Mouse (Mus musculus): ENCODE results near the gene Fam50b. TPM values are rescaled to one million over a fixed set of nuclear protein-coding genes. Genes with fewer than 3 reads are reported as not detected.

The Fam50b gene
- polyA plus RNA-seq, 1 experiment from 2014 or later = not detected

- Histone ChIP-seq H3K4me1 (replicated peaks; ENCODE audit: insufficient read depth, low read length) (peaks cover 7% of the 10 kb centered on the region; the same call in 1 of the 2 replicates), H3K9ac (ENCODE audit: low read depth, low read length) (no peak overlapping the region), H3K36me3 (ENCODE audit: insufficient read depth, low read length) (no peaks in the 10 kb centered on the region), H3K9me3 (replicated peaks; ENCODE audit: low read length) (no peaks in the 10 kb centered on the region), H3K4me3 (replicated peaks; ENCODE audit: low read depth, low read length) (no peak overlapping the region), H3K27ac (no peak overlapping the region), H3K27me3 (ENCODE audit: insufficient read depth, low read length) (no peaks in the 10 kb centered on the region), H3K4me2 (ENCODE audit: low read length) (no peak overlapping the region)
- no peak for ATAC-seq (replicated peaks; ENCODE audit: low FRiP score, low read depth)
- TF ChIP-seq CTCF (IDR thresholded peaks at IDR 0.05; ENCODE audit: low read depth) = no peak
- DNase-seq (ENCODE audit: low spot score) = no peak
- 56% methylated on average over 4 of the region's 4 CpGs for WGBS
Measured at GRCm38 (mm10) chr13:34762865-34763264, 28.2 kb downstream of the Fam50b start.

GRCm38 (mm10) chr13:34765269-34765668, 30.6 kb downstream of the Fam50b start:
- H3K9me3 ChIP-seq (replicated peaks; ENCODE audit: low read length) = no peaks in the 10 kb centered on the region
- no peak overlapping the region for H3K27ac ChIP-seq
- no peak overlapping the region for H3K4me3 ChIP-seq (replicated peaks; ENCODE audit: low read depth, low read length)
- 71% methylated on average over 5 of the region's 5 CpGs for WGBS
- no peaks in the 10 kb centered on the region for H3K36me3 ChIP-seq (ENCODE audit: insufficient read depth, low read length)
- H3K27me3 ChIP-seq (ENCODE audit: insufficient read depth, low read length) = no peaks in the 10 kb centered on the region
- no peak overlapping the region for H3K9ac ChIP-seq (ENCODE audit: low read depth, low read length)
- no peak overlapping the region for H3K4me2 ChIP-seq (ENCODE audit: low read length)
- DNase-seq (ENCODE audit: low spot score) (no peak), ATAC-seq (replicated peaks; ENCODE audit: low FRiP score, low read depth) (no peak)
- peaks cover 7% of the 10 kb centered on the region; the same call in 1 of the 2 replicates for H3K4me1 ChIP-seq (replicated peaks; ENCODE audit: insufficient read depth, low read length)
- TF ChIP-seq CTCF (IDR thresholded peaks at IDR 0.05; ENCODE audit: low read depth) = no peak

DNA sequence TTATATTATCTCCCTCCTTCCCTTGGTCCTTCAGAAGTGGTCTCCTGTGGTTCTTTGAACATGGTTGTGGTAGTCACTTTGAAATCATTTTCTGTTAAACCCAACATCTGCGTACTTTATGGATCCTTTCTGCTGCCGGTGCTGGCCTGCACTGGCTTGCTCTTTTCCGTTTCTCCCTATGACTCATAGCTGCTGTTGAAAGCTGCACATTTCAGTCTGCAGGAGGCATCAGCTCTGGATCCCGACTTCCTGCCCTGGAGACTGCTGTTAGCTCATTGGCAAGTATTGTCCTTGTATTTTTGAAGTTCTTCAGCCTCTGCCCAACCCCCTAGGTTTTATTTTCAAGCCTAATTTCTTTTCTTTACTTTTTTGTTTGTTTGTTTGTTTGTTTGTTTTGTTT, 31.9 kb downstream of the Fam50b start:
- Histone ChIP-seq H3K9ac (ENCODE audit: low read depth, low read length) (no peak overlapping the region), H3K4me1 (replicated peaks; ENCODE audit: insufficient read depth, low read length) (no peaks in the 10 kb centered on the region), H3K4me3 (replicated peaks; ENCODE audit: low read depth, low read length) (no peak overlapping the region), H3K27ac (no peak overlapping the region), H3K4me2 (ENCODE audit: low read length) (no peak overlapping the region), H3K9me3 (replicated peaks; ENCODE audit: low read length) (no peaks in the 10 kb centered on the region), H3K36me3 (ENCODE audit: insufficient read depth, low read length) (no peaks in the 10 kb centered on the region), H3K27me3 (ENCODE audit: insufficient read depth, low read length) (no peaks in the 10 kb centered on the region)
- DNase-seq (ENCODE audit: low spot score) (peak; percentile 37), ATAC-seq (replicated peaks; ENCODE audit: low FRiP score, low read depth) (no peak)
- TF ChIP-seq CTCF (IDR thresholded peaks at IDR 0.05; ENCODE audit: low read depth) = no peak
- 60% methylated on average over 4 of the region's 4 CpGs for WGBS

- Histone ChIP-seq H3K27ac (no peak overlapping the region), H3K4me1 (replicated peaks; ENCODE audit: insufficient read depth, low read length) (no peaks in the 10 kb centered on the region), H3K36me3 (ENCODE audit: insufficient read depth, low read length) (no peaks in the 10 kb centered on the region), H3K4me2 (ENCODE audit: low read length) (no peak overlapping the region), H3K9ac (ENCODE audit: low read depth, low read length) (no peak overlapping the region), H3K4me3 (replicated peaks; ENCODE audit: low read depth, low read length) (no peak overlapping the region), H3K9me3 (replicated peaks; ENCODE audit: low read length) (no peaks in the 10 kb centered on the region), H3K27me3 (ENCODE audit: insufficient read depth, low read length) (no peaks in the 10 kb centered on the region)
- WGBS = 79% methylated on average over 18 of the region's 18 CpGs
- TF ChIP-seq CTCF (IDR thresholded peaks at IDR 0.05; ENCODE audit: low read depth) = no peak
- DNase-seq (ENCODE audit: low spot score) (no peak), ATAC-seq (replicated peaks; ENCODE audit: low FRiP score, low read depth) (no peak)
Measured at GRCm38 (mm10) chr13:34767527-34768292, 33.1 kb downstream of the Fam50b start.

DNA sequence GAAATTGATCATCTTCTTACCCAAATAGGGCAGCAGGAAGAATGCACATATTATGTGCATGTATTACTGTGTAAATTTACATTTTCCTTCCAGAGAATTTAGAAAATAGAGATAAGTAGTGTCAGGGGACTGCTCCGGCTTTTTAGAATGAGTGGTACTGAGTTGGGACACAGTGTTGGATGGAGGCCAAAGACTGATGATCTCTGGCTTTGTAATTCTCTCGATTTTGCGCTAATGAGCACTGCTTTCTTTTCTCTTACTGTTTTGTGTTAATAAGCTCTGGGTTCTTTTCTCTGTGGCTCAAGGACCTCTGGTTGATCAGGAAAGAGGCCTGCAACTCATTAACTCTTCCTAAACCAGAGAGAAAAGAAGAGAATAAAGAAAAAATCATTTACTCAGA, 42.1 kb downstream of the Fam50b start:
- DNase-seq (ENCODE audit: low spot score) = no peak
- no peaks in the 10 kb centered on the region for H3K36me3 ChIP-seq (ENCODE audit: insufficient read depth, low read length)
- no peak overlapping the region for H3K4me2 ChIP-seq (ENCODE audit: low read length)
- no peak overlapping the region for H3K9ac ChIP-seq (ENCODE audit: low read depth, low read length)
- no peak for TF ChIP-seq CTCF (IDR thresholded peaks at IDR 0.05; ENCODE audit: low read depth)
- H3K9me3 ChIP-seq (replicated peaks; ENCODE audit: low read length) = no peaks in the 10 kb centered on the region
- no peak for ATAC-seq (replicated peaks; ENCODE audit: low FRiP score, low read depth)
- 71% methylated on average over 3 of the region's 3 CpGs for WGBS
- no peaks in the 10 kb centered on the region for H3K27me3 ChIP-seq (ENCODE audit: insufficient read depth, low read length)
- H3K27ac ChIP-seq = no peak overlapping the region
- peaks cover 5% of the 10 kb centered on the region for H3K4me1 ChIP-seq (replicated peaks; ENCODE audit: insufficient read depth, low read length)
- H3K4me3 ChIP-seq (replicated peaks; ENCODE audit: low read depth, low read length) = no peak overlapping the region

DNA sequence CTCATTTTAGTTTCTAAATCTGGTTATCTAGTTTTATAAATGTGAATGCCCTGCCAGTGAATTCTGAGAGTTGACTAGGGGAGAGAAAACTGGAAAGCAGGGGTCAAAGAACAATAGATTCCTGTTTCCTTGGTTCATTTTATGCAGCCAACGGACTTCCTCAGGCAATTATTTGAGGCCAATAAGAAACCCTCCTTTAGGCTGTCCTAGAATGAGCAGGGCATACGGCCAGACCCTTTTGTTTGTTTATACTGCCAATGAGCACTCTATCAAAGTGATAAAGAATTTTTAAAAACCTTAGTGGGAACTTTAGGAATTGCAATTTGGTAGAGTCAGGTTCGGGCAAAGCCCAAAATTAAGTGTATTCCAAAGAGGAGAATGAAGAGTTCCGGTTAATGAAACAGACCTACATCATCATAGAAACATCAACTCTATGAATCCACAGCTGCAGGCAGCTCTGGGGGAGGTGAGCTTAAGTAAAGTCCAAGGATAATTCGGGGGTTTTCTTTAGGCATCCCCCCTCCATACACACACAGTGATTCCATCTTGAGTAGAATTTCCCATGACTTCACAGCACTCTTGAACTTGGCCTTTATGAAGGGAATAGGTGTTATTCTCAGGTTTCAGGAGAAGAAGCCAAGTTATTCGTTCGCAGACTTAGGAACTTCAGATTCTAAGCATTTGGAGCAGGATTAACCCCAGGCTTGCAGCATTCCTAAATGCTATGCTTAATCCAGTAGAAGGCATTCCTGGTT, 46.4 kb downstream of the Fam50b start:
- no peak for TF ChIP-seq CTCF (IDR thresholded peaks at IDR 0.05; ENCODE audit: low read depth)
- no peak overlapping the region for H3K9ac ChIP-seq (ENCODE audit: low read depth, low read length)
- H3K27ac ChIP-seq = peak overlapping the region; percentile 62
- no peaks in the 10 kb centered on the region for H3K27me3 ChIP-seq (ENCODE audit: insufficient read depth, low read length)
- DNase-seq (ENCODE audit: low spot score) = peak; percentile 67
- ATAC-seq (replicated peaks; ENCODE audit: low FRiP score, low read depth) = no peak
- H3K36me3 ChIP-seq (ENCODE audit: insufficient read depth, low read length) = no peaks in the 10 kb centered on the region
- 38% methylated on average over 7 of the region's 7 CpGs for WGBS
- peaks cover 5% of the 10 kb centered on the region for H3K4me1 ChIP-seq (replicated peaks; ENCODE audit: insufficient read depth, low read length)
- no peaks in the 10 kb centered on the region for H3K9me3 ChIP-seq (replicated peaks; ENCODE audit: low read length)
- H3K4me2 ChIP-seq (ENCODE audit: low read length) = no peak overlapping the region
- no peak overlapping the region for H3K4me3 ChIP-seq (replicated peaks; ENCODE audit: low read depth, low read length)

Measured in kidney, postnatal 0 days (tissue).